Mouse (Mus musculus): ENCODE results near the gene Gm11985. TPM values are rescaled to one million over a fixed set of nuclear protein-coding genes. Genes with fewer than 3 reads are reported as not detected.

Gm11985 gene
- polyA plus RNA-seq, 1 experiment from 2014 or later: not detected

DNA sequence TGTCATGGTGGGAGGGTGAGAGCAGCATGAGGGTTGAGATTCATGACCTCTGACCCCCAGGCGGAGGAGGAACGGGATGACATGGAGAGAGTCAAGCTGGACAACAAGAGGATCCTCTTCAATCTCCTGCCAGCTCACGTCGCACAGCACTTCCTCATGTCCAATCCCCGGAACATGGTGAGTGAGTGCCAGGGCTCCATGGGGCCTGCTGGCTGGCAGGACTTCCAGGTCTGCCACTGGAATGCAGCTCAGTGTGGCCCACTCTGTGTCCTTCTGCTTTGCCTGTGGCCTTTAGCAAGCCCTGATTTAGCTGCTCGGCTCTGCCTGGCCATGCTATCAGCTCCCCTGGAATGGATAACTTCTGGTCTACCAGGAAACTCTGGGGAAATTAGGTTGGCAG lies 28.2 kb downstream of the Gm11985 start:
- Histone ChIP-seq H3K36me3 (ENCODE audit: control insufficient read depth, insufficient read depth, low read length) (0 out of 2 replicates have a peak, but pooled peaks cover 3% of the 10 kb centered on the region), H3K4me3 (replicated peaks; ENCODE audit: low read depth, low read length) (no peak overlapping the region), H3K4me2 (ENCODE audit: low read length) (no peak overlapping the region), H3K27me3 (ENCODE audit: control insufficient read depth, insufficient read depth, low read length) (no peaks in the 10 kb centered on the region), H3K9me3 (ENCODE audit: control insufficient read depth, low read length) (no peaks in the 10 kb centered on the region), H3K27ac (replicated peaks; ENCODE audit: low read depth, low read length) (no peak overlapping the region), H3K4me1 (ENCODE audit: control insufficient read depth, insufficient read depth, low read length) (peaks cover 11% of the 10 kb centered on the region; the same call in 1 of the 2 replicates), H3K9ac (replicated peaks; ENCODE audit: low read length) (no peak overlapping the region)
- DNase-seq (no peak), ATAC-seq (ENCODE audit: low FRiP score, low TSS enrichment) (no peak)
- 71% methylated on average over 6 of the region's 6 CpGs for WGBS

DNA sequence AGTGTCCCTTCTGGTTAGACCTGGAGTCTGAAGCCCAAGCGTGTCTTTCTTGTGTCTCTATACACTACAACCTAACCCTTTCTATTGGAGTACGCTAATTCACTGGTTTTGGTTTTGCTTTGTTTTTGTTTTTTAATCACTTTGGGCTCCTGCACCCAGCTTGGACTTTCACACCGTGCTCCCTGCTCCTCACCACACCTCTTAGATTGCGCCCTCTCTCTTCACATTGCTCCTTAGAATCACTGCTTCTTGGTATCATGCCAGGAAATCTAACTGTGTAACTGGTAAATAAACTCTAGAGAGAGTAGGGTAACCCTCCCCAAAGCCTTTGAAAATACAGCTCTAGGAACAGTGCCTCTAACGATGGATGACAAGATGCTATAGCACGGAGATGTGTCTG lies 30.2 kb downstream of the Gm11985 start:
- Histone ChIP-seq H3K4me3 (replicated peaks; ENCODE audit: low read depth, low read length) (no peak overlapping the region), H3K4me2 (ENCODE audit: low read length) (no peak overlapping the region), H3K27me3 (ENCODE audit: control insufficient read depth, insufficient read depth, low read length) (no peaks in the 10 kb centered on the region), H3K9ac (replicated peaks; ENCODE audit: low read length) (no peak overlapping the region), H3K4me1 (ENCODE audit: control insufficient read depth, insufficient read depth, low read length) (peaks cover 11% of the 10 kb centered on the region; the same call in 1 of the 2 replicates), H3K27ac (replicated peaks; ENCODE audit: low read depth, low read length) (no peak overlapping the region), H3K9me3 (ENCODE audit: control insufficient read depth, low read length) (no peaks in the 10 kb centered on the region), H3K36me3 (ENCODE audit: control insufficient read depth, insufficient read depth, low read length) (no peaks in the 10 kb centered on the region)
- DNase-seq (no peak), ATAC-seq (ENCODE audit: low FRiP score, low TSS enrichment) (no peak)
- WGBS: 90% methylated on average over 6 of the region's 6 CpGs

DNA sequence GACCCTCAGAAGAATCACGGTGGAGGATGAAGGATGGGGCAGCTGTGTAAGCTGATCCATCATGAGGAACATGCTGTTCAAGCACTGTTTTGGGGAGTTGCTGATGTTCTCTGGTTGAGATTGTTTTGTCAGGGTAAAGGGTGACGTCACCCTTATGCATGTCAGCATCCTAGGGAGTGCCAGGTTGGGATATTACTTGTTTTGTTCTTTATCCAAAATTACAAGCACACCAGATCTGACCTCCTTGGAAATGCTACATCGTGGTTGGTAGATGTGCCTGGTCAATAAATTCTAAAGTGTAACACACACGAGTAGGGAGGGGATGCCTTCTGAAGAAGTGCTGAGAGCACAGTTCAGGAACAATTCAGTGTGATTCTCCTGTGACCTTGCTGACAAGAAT lies 31.9 kb downstream of the Gm11985 start:
- ATAC-seq (ENCODE audit: low FRiP score, low TSS enrichment) (no peak), DNase-seq (no peak)
- Histone ChIP-seq H3K4me2 (ENCODE audit: low read length) (no peak overlapping the region), H3K4me3 (replicated peaks; ENCODE audit: low read depth, low read length) (no peak overlapping the region), H3K27ac (replicated peaks; ENCODE audit: low read depth, low read length) (no peak overlapping the region), H3K9ac (replicated peaks; ENCODE audit: low read length) (no peak overlapping the region), H3K36me3 (ENCODE audit: control insufficient read depth, insufficient read depth, low read length) (no peaks in the 10 kb centered on the region), H3K4me1 (ENCODE audit: control insufficient read depth, insufficient read depth, low read length) (peaks cover 11% of the 10 kb centered on the region; the same call in 1 of the 2 replicates), H3K9me3 (ENCODE audit: control insufficient read depth, low read length) (no peaks in the 10 kb centered on the region), H3K27me3 (ENCODE audit: control insufficient read depth, insufficient read depth, low read length) (no peaks in the 10 kb centered on the region)
- 89% methylated on average over 4 of the region's 4 CpGs for WGBS

DNA sequence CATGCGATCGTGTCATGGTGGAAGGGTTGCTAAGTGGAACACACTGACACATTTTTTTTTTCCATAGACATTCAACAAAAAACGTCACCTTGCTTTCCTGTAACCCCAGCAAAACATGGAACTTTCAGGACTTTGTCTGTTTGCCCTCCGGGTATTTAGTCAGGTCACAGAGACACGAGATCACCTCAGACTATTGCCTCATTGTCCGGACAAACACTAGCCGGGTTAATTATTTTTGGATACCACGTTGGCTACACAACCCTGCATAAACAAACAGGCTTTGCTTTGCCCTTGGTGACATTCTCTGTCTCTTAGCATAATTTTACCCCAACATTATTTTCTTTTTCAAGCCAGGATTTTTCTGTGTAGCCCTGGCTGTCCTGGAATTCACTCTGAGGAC lies 35.3 kb downstream of the Gm11985 start:
- H3K9ac ChIP-seq (replicated peaks; ENCODE audit: low read length): no peak overlapping the region
- no peaks in the 10 kb centered on the region for H3K27me3 ChIP-seq (ENCODE audit: control insufficient read depth, insufficient read depth, low read length)
- ATAC-seq (ENCODE audit: low FRiP score, low TSS enrichment): no peak
- no peak overlapping the region for H3K27ac ChIP-seq (replicated peaks; ENCODE audit: low read depth, low read length)
- H3K4me2 ChIP-seq (ENCODE audit: low read length): no peak overlapping the region
- 88% methylated on average over 8 of the region's 8 CpGs for WGBS
- H3K4me1 ChIP-seq (ENCODE audit: control insufficient read depth, insufficient read depth, low read length): no peaks in the 10 kb centered on the region
- no peaks in the 10 kb centered on the region for H3K36me3 ChIP-seq (ENCODE audit: control insufficient read depth, insufficient read depth, low read length)
- no peak overlapping the region for H3K4me3 ChIP-seq (replicated peaks; ENCODE audit: low read depth, low read length)
- no peak for DNase-seq
- H3K9me3 ChIP-seq (ENCODE audit: control insufficient read depth, low read length): no peaks in the 10 kb centered on the region

DNA sequence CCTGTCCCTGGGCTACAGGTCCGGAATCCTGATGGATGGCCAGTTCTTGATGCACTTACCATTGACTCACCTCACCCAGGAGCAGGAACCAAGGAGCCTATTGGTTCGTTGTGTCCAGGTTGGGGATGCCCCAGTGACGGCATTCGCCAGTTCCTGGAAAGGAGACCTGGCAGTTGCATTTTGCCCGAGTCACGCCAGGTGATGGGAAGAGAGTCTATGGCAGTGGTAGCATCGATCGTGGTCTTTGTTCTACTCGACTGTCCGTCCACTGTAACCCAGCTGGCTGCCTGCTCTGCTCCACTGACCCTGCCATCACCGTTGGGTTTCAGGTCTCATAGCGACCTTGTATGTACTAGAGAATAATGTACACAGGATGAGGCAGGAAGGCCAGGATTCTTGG lies 36.0 kb downstream of the Gm11985 start:
- 94% methylated on average over 12 of the region's 12 CpGs for WGBS
- H3K4me1 ChIP-seq (ENCODE audit: control insufficient read depth, insufficient read depth, low read length): no peaks in the 10 kb centered on the region
- H3K4me2 ChIP-seq (ENCODE audit: low read length): no peak overlapping the region
- H3K27ac ChIP-seq (replicated peaks; ENCODE audit: low read depth, low read length): no peak overlapping the region
- no peak overlapping the region for H3K9ac ChIP-seq (replicated peaks; ENCODE audit: low read length)
- ATAC-seq (ENCODE audit: low FRiP score, low TSS enrichment) (no peak), DNase-seq (no peak)
- H3K27me3 ChIP-seq (ENCODE audit: control insufficient read depth, insufficient read depth, low read length): no peaks in the 10 kb centered on the region
- no peak overlapping the region for H3K4me3 ChIP-seq (replicated peaks; ENCODE audit: low read depth, low read length)
- no peaks in the 10 kb centered on the region for H3K36me3 ChIP-seq (ENCODE audit: control insufficient read depth, insufficient read depth, low read length)
- H3K9me3 ChIP-seq (ENCODE audit: control insufficient read depth, low read length): no peaks in the 10 kb centered on the region

DNA sequence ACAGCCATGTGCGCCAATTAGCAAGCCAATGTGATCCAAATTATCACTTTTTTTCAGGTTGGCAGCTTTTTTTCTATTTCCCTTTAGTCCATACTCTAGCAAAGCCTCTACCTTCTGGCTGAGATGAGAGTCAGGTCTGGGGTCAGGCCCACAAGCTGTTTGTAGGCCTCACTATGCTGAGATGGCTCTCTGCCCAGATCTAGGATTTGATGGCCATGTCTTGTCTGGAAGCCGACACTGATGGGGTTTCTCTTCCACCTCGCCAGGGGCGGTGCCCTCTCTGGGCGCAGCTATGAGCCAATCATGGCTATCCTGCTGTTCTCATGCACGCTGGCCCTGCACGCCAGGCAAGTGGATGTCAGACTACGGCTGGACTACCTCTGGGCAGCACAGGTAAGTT lies 37.9 kb downstream of the Gm11985 start:
- WGBS: 92% methylated on average over 8 of the region's 8 CpGs
- no peak overlapping the region for H3K4me2 ChIP-seq (ENCODE audit: low read length)
- ATAC-seq (ENCODE audit: low FRiP score, low TSS enrichment) (no peak), DNase-seq (peak; percentile 24)
- no peaks in the 10 kb centered on the region for H3K9me3 ChIP-seq (ENCODE audit: control insufficient read depth, low read length)
- H3K9ac ChIP-seq (replicated peaks; ENCODE audit: low read length): no peak overlapping the region
- H3K36me3 ChIP-seq (ENCODE audit: control insufficient read depth, insufficient read depth, low read length): no peaks in the 10 kb centered on the region; the same call in 1 of the 2 replicates
- H3K4me1 ChIP-seq (ENCODE audit: control insufficient read depth, insufficient read depth, low read length): no peaks in the 10 kb centered on the region
- no peak overlapping the region for H3K27ac ChIP-seq (replicated peaks; ENCODE audit: low read depth, low read length)
- no peak overlapping the region for H3K4me3 ChIP-seq (replicated peaks; ENCODE audit: low read depth, low read length)
- H3K27me3 ChIP-seq (ENCODE audit: control insufficient read depth, insufficient read depth, low read length): no peaks in the 10 kb centered on the region

DNA sequence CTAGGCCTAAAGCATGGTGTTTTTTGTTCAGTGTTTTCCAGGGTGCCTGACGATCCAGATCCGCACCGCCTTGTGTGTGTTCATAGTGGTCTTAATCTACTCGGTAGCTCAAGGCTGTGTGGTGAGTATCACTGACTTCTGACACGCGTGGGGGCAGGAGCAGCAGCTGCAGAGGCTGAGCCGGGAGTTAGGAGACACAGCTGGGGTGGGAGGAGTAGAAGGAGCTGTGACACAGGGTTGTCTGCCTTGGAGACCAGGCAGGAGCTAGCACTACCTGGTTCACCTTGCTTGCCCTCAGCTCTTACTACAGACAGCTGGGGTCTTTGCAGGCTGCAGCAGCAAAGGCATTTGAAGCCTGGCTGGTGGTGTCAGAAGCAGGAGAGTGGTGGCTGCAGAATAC lies 38.9 kb downstream of the Gm11985 start:
- H3K4me1 ChIP-seq (ENCODE audit: control insufficient read depth, insufficient read depth, low read length): no peaks in the 10 kb centered on the region
- ATAC-seq (ENCODE audit: low FRiP score, low TSS enrichment) (no peak), DNase-seq (no peak)
- H3K9me3 ChIP-seq (ENCODE audit: control insufficient read depth, low read length): no peaks in the 10 kb centered on the region
- H3K4me3 ChIP-seq (replicated peaks; ENCODE audit: low read depth, low read length): no peak overlapping the region
- H3K27ac ChIP-seq (replicated peaks; ENCODE audit: low read depth, low read length): no peak overlapping the region
- H3K36me3 ChIP-seq (ENCODE audit: control insufficient read depth, insufficient read depth, low read length): peaks cover 3% of the 10 kb centered on the region; the same call in 1 of the 2 replicates
- WGBS: 77% methylated on average over 7 of the region's 7 CpGs
- H3K4me2 ChIP-seq (ENCODE audit: low read length): no peak overlapping the region
- no peak overlapping the region for H3K9ac ChIP-seq (replicated peaks; ENCODE audit: low read length)
- H3K27me3 ChIP-seq (ENCODE audit: control insufficient read depth, insufficient read depth, low read length): no peaks in the 10 kb centered on the region

DNA sequence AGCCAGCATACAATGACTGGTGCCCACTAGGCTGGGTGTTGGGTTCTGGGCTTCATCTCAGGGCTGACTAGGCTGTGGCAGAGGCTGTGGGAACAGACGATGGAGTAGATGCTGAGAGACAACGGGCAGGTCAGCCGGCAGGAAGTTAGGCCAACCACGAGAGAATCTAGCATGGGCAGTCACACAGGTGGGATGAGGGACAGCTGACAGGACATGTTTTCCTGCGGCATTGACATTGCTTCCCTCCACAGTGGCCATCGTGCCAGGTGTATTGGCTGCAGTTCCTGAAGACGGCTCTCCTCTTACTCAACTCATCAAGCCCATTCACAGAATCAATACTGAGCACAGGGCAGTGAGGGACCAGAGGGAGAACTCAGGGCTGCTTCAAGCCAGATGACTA lies 40.4 kb downstream of the Gm11985 start:
- no peak for DNase-seq
- H3K4me2 ChIP-seq (ENCODE audit: low read length): no peak overlapping the region

DNA sequence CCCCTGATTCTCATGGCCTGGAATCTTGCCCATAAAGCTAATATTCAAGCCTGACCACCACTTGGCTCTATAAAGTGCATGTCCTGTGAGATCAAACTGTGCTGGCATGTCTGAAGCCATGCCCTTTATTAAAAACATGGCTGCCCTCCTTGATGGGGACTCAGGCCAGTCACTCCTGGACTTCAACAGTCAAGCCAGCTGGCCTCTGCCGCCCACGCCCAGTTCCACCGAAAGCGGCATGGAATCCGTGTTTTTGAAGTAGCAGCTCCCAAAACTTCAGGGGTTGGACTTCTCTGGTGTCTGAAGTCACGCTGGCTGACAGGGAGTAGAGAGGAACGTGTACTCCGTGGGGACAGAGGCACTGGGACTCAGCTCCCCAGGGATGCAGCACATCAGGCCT lies 40.8 kb downstream of the Gm11985 start:
- no peaks in the 10 kb centered on the region for H3K4me1 ChIP-seq (ENCODE audit: control insufficient read depth, insufficient read depth, low read length)
- ATAC-seq (ENCODE audit: low FRiP score, low TSS enrichment) (no peak), DNase-seq (no peak)
- no peak overlapping the region for H3K4me3 ChIP-seq (replicated peaks; ENCODE audit: low read depth, low read length)
- no peaks in the 10 kb centered on the region for H3K9me3 ChIP-seq (ENCODE audit: control insufficient read depth, low read length)
- H3K36me3 ChIP-seq (ENCODE audit: control insufficient read depth, insufficient read depth, low read length): peaks cover 3% of the 10 kb centered on the region; the same call in 1 of the 2 replicates
- WGBS: 89% methylated on average over 8 of the region's 8 CpGs
- H3K27me3 ChIP-seq (ENCODE audit: control insufficient read depth, insufficient read depth, low read length): no peaks in the 10 kb centered on the region
- H3K9ac ChIP-seq (replicated peaks; ENCODE audit: low read length): no peak overlapping the region
- H3K27ac ChIP-seq (replicated peaks; ENCODE audit: low read depth, low read length): no peak overlapping the region
- no peak overlapping the region for H3K4me2 ChIP-seq (ENCODE audit: low read length)

More for the DNA sequence above, 40.4 kb downstream of the Gm11985 start:
- H3K9me3 ChIP-seq (ENCODE audit: control insufficient read depth, low read length): no peaks in the 10 kb centered on the region
- 92% methylated on average over 7 of the region's 7 CpGs for WGBS
- peaks cover 3% of the 10 kb centered on the region; the same call in 1 of the 2 replicates for H3K36me3 ChIP-seq (ENCODE audit: control insufficient read depth, insufficient read depth, low read length)
- no peak overlapping the region for H3K27ac ChIP-seq (replicated peaks; ENCODE audit: low read depth, low read length)
- no peak overlapping the region for H3K4me3 ChIP-seq (replicated peaks; ENCODE audit: low read depth, low read length)
- H3K9ac ChIP-seq (replicated peaks; ENCODE audit: low read length): no peak overlapping the region
- no peaks in the 10 kb centered on the region for H3K4me1 ChIP-seq (ENCODE audit: control insufficient read depth, insufficient read depth, low read length)
- H3K27me3 ChIP-seq (ENCODE audit: control insufficient read depth, insufficient read depth, low read length): no peaks in the 10 kb centered on the region
- ATAC-seq (ENCODE audit: low FRiP score, low TSS enrichment): no peak

Measured in midbrain, embryonic 14.5 days (tissue).